Mouse (Mus musculus): ENCODE data around the gene Med25. TPM values are rescaled to one million over a fixed set of nuclear protein-coding genes. Genes with fewer than 3 reads are reported as not detected.
"Not testable (repeated sequence)": the region's sequence is repeated elsewhere in the genome, so short reads cannot be mapped to it uniquely, and the experiment has no call there.

The Med25 gene
- total RNA-seq, 2 experiments from 2014 or later, result 117 to 121 TPM

DNA sequence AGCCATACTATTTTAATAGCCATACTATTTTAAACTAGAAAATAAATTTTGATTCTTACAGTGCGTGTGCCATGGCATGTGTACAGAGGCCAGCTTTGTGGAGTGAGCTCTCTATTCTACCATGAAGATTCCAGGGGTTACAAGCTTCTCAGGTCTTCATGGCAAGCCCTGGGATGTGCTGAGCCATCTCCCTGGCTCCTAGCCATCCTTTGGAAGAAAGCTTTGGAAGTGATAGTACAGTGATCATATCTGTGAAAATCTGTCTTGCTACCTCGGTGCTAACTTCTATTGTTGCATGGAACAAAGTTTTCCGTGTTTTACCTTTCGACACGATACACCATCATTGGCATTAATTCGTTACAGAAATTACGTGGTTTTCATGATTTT is 2.7 kb upstream of the Med25 start:
- DNase-seq (ENCODE audit: low spot score in 2 of 2), result no peak

GRCm38 (mm10) chr7:44894175-44894574 is 1.7 kb upstream of the Med25 start:
- no peak for DNase-seq (ENCODE audit: low spot score in 2 of 2)

DNA sequence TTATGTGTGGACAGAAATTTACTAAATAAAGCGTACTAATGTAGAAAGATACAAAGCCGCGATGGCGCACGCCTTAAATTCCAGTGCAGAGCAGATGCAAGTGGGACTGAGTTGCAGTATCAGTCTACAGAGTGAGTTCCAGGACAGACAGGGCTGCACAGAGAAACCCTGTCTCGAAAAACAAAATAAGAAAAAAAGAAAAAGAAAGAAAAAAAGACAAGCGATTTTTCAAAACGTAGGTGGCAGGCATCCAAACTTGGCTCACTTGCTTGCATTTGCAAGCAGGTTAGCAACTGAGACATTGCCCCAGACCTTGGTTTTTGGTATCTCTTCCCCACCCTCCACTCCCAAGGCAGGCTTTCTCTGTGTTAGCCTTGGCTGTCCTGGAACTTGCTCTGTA is 685 bp upstream of the Med25 start:
- no peak for DNase-seq (ENCODE audit: low spot score in 2 of 2)

DNA sequence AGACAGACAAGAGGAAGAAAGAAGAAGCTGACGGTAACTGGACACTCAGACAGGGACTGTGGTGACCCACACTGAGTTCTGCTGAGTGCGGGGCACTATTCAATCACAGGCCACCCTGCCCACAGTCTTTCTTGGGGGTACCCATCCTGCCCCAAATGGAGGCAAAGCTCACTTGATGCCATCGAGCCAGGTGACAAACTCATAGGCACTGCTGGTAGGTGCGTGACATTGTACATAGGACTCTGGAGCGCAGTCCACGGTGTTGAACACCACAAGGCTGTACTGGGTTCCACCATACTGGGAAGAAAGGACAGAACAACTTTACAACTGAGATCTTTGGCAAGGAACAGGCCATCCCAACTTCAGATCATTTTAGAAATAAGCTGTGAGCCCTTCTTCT is 901 bp downstream of the Med25 start:
- DNase-seq (ENCODE audit: low spot score in 2 of 2), result no peak

DNA sequence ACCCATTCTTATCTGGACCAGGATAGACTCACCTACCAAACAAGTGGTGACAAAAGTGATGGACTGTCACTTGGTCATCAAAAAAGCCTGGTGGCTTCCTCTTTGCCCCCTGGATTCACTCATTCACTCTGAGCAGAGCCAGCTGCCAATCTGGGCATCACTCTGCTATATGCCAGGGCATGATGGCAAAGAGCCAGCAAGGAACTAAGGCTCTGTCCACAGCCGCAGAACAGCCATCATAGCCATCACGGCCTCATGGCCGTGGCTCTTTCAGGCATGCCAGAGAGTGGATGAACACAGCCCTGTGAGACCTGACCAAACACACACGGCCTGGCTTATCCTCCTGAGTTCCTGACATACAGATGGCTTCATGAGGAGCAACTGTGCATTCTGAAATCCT is 1.8 kb downstream of the Med25 start:
- DNase-seq (ENCODE audit: low spot score in 2 of 2), result no peak

DNA sequence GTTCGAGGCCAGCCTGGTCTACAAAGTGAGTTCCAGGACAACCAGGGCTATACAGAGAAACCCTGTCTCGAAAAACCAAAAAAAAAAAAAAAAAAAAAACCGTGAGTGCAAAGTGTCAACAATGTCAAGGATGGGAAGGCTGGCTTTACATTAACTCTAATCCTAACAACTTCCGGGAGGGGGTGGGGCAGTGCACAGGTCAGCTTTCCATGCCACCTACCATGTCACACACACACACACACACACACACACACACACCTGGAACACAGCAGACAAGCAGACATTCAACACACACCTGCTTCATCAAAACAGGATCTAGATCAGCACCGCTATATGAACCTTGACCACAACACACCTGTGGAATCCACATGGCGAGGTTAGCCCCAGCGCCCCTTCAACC is 2.3 kb downstream of the Med25 start:
- DNase-seq (ENCODE audit: low spot score in 2 of 2), result no peak

DNA sequence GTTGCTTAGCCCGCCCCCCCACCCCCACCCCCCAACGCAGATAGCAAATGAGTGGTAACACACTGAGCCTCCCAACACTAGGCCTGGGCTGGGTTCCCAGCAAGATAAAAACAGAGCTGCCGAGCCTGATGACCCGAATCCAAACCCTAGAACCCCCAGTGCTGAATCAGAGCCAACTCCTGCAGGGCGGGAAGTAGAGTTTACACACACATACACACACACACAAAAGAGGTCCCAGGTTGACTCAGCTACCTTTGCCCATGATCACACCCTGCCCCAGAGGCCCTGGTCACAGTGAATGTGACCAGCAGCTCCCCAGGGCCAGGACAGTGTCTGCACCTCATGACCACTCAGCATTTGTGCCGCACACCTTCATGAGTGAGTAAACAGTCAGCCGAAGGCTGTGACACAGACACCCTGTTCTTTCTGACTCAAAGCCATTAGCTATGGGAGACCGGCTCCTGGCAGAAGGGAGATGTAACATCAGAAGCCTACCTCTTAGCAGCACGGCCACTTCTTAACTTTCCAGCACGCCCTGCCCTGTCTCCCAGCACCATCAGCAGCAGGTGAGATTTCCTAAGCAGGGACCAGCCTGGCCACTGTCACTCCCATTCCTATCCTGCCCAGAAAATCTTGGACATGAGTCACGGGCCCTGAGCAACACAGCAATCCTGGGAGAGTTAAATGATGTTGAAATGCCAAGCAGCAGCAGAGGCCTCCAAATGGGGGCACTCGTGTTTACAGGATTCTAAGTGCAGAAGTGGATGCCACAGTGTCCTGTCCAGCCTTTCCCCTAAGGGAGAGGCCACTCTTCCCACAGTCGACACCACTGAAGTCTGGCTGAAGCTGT is 4.0 kb downstream of the Med25 start:
- DNase-seq (ENCODE audit: low spot score in 2 of 2), result no peak

DNA sequence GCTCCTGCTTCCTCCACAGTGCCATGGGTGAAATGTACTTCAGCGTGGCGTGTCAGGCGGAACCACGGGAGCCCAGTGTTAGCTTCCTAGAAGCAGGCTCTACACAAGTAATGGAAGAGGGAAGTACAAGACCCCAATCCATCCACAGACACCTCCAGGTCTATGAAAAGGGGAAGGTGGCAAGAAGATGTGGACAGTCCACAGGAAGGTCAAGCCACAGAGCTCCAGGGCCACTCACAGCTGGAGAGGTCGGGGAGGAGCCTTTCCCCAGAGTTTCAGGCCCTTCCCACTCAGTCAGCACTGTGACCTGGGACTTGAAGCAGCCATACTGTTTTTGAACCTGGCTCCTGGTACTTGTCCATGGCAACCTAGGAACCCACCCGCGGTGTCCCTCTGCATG is 5.5 kb downstream of the Med25 start:
- no peak for DNase-seq (ENCODE audit: low spot score in 2 of 2)

DNA sequence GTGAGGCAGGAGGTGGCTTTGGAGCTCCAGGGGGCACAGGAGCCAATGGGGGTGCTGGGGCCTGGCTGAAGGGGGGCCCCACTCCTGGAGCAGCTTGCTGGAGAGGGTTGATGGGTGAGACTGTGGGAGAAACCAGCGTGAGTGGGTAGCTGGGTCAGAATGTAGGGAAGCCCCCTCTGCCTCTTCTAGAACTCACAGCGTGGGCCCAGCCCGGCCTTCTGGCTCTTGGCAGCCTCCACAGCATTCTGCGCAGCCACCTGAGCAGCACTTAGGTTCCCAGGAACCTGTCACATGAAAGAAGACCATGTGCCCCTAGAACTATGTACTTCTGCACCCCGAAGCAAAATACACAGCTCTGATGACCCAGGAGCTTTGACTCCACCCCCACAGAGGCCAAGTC is 7.9 kb downstream of the Med25 start:
- DNase-seq (ENCODE audit: low spot score in 2 of 2), result no peak

DNA sequence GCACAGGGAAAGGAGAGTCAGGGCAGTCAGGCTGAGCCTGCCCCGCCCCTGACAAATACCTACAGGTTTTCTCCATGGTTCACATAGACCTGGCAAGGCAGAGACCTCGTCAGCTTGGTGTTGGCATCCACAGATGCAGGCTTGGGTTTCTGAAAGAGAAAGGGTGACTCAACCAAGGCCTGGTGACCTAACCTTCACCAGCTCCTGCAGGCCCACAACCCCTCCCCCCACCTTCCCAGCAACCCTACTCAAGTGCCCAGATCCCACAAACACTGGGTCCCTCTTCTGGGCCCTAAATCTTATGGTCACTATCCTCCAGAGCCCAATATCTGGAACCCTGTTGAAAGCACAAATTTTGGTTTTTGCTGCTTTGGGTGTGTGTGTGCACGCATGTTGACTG is 9.5 kb downstream of the Med25 start:
- DNase-seq (ENCODE audit: low spot score in 2 of 2), result no peak

- no peak for DNase-seq (ENCODE audit: low spot score in 2 of 2)
Measured at GRCm38 (mm10) chr7:44877833-44878232, 14.7 kb downstream of the Med25 start.

DNA sequence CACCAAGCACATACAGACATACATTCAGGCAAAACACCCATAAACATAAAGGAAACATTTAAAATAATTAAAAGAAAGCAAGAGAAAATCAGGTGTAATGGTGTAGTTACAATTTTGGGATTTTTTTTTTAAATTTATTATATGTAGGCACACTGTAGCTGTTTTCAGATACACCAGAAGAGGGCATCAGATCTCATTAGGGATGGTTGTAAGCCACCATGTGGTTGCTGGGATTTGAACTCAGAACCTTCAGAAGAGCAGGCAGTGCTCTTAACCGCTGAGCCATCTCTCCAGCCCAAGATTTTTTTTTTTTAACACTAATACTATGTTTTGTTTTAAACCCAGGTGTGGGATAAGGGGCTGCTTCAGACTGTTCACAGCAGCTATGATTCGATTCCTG is 20.7 kb downstream of the Med25 start:
- DNase-seq (ENCODE audit: low spot score in 2 of 2), result not testable (repeated sequence)

- no peak for DNase-seq (ENCODE audit: low spot score in 2 of 2)
Measured at GRCm38 (mm10) chr7:44871181-44871580, 21.3 kb downstream of the Med25 start.

- DNase-seq (ENCODE audit: low spot score in 2 of 2), result no peak
Measured at GRCm38 (mm10) chr7:44870614-44871013, 21.9 kb downstream of the Med25 start.

DNA sequence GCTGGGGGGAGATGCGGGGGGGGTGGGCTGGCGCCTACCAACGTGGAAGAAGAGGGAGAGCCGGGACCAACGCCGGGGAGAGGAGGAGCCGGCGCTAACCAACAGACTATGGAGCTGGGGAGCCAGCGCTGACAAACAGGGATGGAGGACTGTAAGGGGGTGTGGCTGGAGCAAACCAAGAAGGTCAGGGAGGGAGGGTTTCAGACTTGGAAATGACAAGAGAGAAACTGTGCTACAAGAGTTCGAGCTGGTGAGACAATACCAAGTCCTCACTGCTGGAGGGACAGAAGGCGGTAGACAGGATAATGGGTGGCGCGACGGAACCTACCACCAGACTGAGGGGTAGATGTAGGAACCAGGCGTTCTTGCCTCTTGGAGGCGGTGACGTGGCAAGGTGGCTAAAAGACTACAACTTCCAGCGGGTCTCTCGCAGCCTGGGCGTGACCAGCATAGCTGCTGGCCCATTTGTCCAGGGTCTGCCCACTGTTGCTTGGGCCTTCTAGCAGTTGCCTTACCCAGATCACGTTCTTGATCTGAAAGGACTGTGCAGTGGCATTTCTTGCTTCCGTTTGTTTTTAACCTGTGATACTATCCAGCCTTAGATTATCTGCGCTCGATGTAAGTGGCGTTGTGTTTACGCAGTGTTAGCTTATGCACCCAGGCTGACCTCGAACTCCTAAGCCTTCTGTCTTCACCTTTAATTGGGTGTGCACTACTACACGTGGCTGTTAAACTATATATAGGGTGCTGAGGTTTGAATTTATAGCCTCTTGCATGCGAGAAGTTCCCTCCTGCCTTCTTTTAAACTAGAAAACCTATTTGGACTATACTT is 22.6 kb downstream of the Med25 start, which contains the start of gene Ptov1:
TSS of gene Ptov1 (minus strand) at position 92 of the 832 bp plus-strand sequence.
- DNase-seq (ENCODE audit: low spot score in 2 of 2), result peak; percentile 70 to 81

DNA sequence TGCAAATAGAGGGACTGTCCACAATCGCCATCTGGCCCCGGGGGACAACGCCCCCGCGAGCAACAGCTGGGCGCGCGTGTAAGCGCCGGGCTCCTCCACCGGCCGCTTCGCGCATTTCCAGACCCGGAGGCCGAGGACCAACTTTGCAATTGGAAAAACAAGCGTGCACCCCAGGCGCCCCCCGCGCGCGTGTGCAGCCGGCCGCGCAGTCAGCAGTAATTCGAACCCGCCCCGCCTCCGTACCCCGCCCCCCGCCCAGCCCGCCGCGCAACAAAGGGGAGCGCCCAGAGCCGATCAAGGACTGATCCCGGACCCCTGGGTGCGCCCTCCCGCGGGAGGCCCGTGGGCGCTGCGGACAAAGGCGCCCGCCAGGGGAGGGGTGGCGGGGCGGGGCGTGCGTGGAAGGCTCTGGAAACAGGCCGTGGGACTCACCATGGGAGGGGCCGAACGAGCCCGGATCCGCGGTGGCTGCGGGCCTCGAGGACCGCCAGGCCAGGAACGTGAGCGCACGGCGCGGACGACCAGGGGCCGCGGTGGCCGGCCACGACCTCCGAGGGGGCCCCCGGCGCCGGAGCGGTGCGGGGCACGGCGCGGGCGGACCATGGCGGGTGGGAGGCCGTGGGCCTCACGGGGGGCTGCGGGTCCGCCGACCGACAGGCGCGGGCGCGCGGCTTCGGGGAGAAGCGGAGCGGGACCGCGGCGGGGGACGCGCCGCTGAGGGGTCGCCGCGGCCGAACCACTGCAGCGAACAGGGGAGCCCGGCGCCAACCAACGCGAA is 23.4 kb downstream of the Med25 start:
- DNase-seq (ENCODE audit: low spot score in 2 of 2), result peak; percentile 50 to 53

DNA sequence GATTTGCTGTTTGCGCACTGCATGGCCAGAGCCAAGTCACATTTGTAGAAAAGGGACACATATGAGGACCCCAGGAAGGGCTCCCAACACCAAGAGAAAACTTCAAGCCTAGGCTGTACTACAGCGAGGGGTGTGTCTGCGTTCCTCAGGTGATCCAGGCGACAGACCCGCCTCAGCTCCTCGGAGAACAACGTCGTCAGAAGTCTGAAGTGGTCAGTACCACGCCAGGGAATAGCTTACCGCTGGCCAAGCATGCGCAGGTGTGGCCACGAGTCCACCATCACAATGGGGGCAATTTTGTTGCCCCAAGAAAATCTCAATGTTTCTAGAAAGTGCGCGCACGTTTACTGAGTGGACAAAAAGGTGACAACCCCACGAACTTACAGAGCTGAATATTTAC is 24.0 kb downstream of the Med25 start:
- DNase-seq (ENCODE audit: low spot score in 2 of 2), result no peak

- no peak for DNase-seq (ENCODE audit: low spot score in 2 of 2)
Measured at GRCm38 (mm10) chr7:44867802-44868201, 24.7 kb downstream of the Med25 start.

DNA sequence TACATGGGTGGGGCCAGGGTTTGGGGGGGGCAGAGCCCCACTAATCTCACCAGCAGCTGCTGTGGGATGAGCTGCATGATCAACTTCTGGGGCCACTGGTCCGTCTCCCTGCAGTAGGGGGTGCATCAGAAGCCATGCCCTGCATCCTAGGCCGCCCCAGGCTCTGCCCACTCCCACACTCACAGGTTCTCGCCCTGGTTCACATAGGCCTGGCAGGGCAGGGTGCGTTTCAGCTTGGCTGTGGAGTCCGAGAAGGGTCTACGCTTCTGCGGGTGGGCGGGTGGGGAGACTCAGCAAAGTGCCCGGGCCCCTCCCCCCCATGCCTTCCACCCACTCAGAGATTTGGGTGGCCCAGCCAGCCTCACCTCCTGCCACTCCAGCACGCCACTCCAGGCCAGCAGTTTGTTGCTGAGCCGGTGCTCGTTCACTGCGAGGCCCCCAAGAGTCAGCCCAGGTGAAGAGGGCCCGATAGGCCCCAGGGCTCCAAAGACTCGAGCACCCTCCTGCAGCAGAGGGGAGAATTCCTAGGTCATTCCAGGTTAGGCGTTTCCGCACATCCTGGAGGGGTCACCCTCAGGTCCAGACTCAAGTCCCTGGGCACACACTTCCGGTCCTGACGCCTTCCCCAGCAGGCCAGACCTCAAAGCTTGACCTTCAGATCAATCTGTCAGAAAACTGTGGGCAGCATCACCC is 25.4 kb downstream of the Med25 start:
- DNase-seq (ENCODE audit: low spot score in 2 of 2), result no peak

DNA sequence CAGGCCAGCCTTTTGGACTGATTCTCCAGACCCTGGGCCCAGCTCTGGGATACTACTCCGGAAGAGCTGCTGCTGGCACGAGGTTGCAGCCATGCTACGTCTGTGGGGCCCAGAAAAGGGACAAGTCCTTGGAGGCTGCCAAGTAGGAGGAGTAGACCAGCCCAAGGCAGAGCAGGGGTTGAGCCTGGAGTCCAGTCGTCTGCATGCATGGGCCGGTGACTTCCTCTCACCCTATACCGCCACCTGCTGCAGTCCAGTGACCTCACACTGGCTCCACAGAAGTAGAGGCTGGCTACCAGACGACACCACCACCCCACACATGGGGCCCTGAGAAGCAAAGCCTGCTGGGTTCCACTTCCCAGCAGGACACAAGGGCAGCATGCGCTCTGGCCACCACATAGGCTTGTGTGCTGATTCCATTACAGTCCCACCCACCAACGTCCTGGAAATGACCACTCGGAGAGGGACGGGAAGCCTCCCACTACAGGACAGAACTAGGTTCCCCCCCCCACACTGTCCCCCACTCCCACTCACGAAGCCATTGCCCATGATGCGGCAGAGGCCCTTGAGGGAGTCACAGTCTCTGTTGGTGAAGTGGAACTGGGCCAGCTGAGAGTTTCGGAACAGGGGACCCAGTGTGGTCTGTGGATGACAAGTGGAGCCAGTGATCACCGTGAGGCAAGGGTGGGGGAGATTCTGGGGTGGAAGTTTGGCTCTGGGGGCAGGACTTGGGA is 26.1 kb downstream of the Med25 start:
- peak in 1 of 2 experiments; percentile 71 for DNase-seq (ENCODE audit: low spot score in 2 of 2)
